In genomic region chr2:60221954-60222353, GRCm38 (mm10) we compare ENCODE assay signal across 30 mouse cellular contexts.
"Had no signal": no experiment of that assay in that cellular context is flagged by ENCODE, and none has a peak within 500 bp of the region (broad histone marks: within the 10 kb centered on the region; RNA-seq: fewer than 3 reads in every experiment).

No protein-coding gene starts in this region.

- H3K4me1 ChIP-seq: limb, embryonic 10.5 days; limb, embryonic 12.5 days; midbrain, embryonic 10.5 days had no signal

- H3K9ac ChIP-seq: limb, embryonic 12.5 days; limb, embryonic 13.5 days; limb, embryonic 15.5 days; liver, embryonic 12.5 days; liver, embryonic 13.5 days; liver, embryonic 14.5 days; liver, embryonic 15.5 days; liver, postnatal 0 days; lung, embryonic 14.5 days; lung, embryonic 15.5 days; midbrain, embryonic 12.5 days; midbrain, embryonic 13.5 days; midbrain, embryonic 15.5 days; neural tube, embryonic 12.5 days had no signal

- H3K27ac ChIP-seq: limb, embryonic 10.5 days; limb, embryonic 12.5 days; limb, embryonic 13.5 days; limb, embryonic 15.5 days; liver, embryonic 12.5 days; liver, embryonic 13.5 days; liver, embryonic 14.5 days; liver, embryonic 15.5 days; lung, embryonic 15.5 days; macrophage; midbrain, embryonic 10.5 days; midbrain, embryonic 12.5 days; midbrain, embryonic 13.5 days; midbrain, embryonic 15.5 days; neural tube, embryonic 12.5 days had no signal

- H3K9me3 ChIP-seq: limb, embryonic 10.5 days; limb, embryonic 12.5 days; limb, embryonic 13.5 days; limb, embryonic 15.5 days; liver, embryonic 12.5 days; liver, embryonic 13.5 days; liver, embryonic 15.5 days; lung, embryonic 15.5 days; megakaryocyte, embryonic 14.5 days; midbrain, embryonic 10.5 days; midbrain, embryonic 12.5 days; midbrain, embryonic 13.5 days; midbrain, embryonic 15.5 days; neural tube, embryonic 12.5 days had no signal

- DNase-seq: left cerebral cortex, postnatal 4 days; liver; liver, embryonic 13.5 days; liver, postnatal 0 days; lung, adult 18-20 months; lung, adult 2 months; lung, embryonic 14.5 days; lung, postnatal 10 days; lung, postnatal 14 days; lung, postnatal 36 days; lung, postnatal 4 days had no signal

- H3K27me3 ChIP-seq: limb, embryonic 12.5 days; limb, embryonic 13.5 days; limb, embryonic 15.5 days; liver, embryonic 12.5 days; liver, embryonic 13.5 days; liver, embryonic 15.5 days; lung, embryonic 15.5 days; megakaryocyte, embryonic 14.5 days; midbrain, embryonic 12.5 days; midbrain, embryonic 13.5 days; midbrain, embryonic 15.5 days; neural tube, embryonic 12.5 days had no signal

- H3K4me3 ChIP-seq: limb, embryonic 10.5 days; limb, embryonic 12.5 days; limb, embryonic 13.5 days; limb, embryonic 15.5 days; liver, embryonic 12.5 days; liver, embryonic 13.5 days; liver, embryonic 15.5 days; lung, embryonic 15.5 days; midbrain, embryonic 10.5 days; midbrain, embryonic 12.5 days; midbrain, embryonic 13.5 days; midbrain, embryonic 15.5 days; myocyte; neural tube, embryonic 12.5 days had no signal

- H3K4me2 ChIP-seq: limb, embryonic 12.5 days; limb, embryonic 13.5 days; limb, embryonic 15.5 days; liver, embryonic 11.5 days; liver, embryonic 12.5 days; liver, embryonic 13.5 days; liver, embryonic 15.5 days; lung, embryonic 14.5 days; lung, embryonic 15.5 days; midbrain, embryonic 12.5 days; midbrain, embryonic 13.5 days; midbrain, embryonic 15.5 days; neural tube, embryonic 12.5 days had no signal

- ATAC-seq: liver, embryonic 12.5 days; liver, postnatal 0 days; lung, postnatal 0 days; midbrain, embryonic 13.5 days; midbrain, embryonic 15.5 days; midbrain, embryonic 16.5 days had no signal

- H3K36me3 ChIP-seq: limb, embryonic 15.5 days; liver, embryonic 13.5 days; lung, embryonic 15.5 days; midbrain, embryonic 12.5 days; midbrain, embryonic 13.5 days; midbrain, embryonic 15.5 days; neural tube, embryonic 12.5 days had no signal
